Mouse (Mus musculus) embryonic stem cell, embryonic (primary cell): Measurements from ENCODE around the gene Olfr58.
"Not testable (repeated sequence)": the region's sequence is repeated elsewhere in the genome, so short reads cannot be mapped to it uniquely, and the experiment has no call there.

Experiments
- CTCF ChIA-PET, 4 experiments: fragments of 300-600 bp in 2 of 4; fragments of 350-600 bp in 2 of 4; sonication (Branson Sonifier 250); formaldehyde crosslinking; loops; one replicate each; lab custom pipeline; 2022; ENCODE audit warnings: inconsistent platforms in 2 of 4; lab: Charles Lee
- POLR2A ChIA-PET, 4 experiments: fragments of 300-600 bp in 2 of 4; fragments of 350-600 bp in 2 of 4; sonication (Branson Sonifier 250); formaldehyde crosslinking; loops; one replicate each; lab custom pipeline; 2022; ENCODE audit warnings: antibody characterized with exemption in 4 of 4, inconsistent platforms in 1 of 4; lab: Charles Lee

Gene Olfr58

GRCm38 (mm10) chr9:19779983-19780382 is at the start of gene Olfr58:
Gene Olfr58, plus strand, starts transcription at chr9:19780283.
- CTCF ChIA-PET: no interaction called here
- POLR2A ChIA-PET: no interaction called here

- CTCF ChIA-PET: no interaction called here
- POLR2A ChIA-PET: no interaction called here
Observed at GRCm38 (mm10) chr9:19769136-19769535, 10.9 kb upstream of the Olfr58 start.

GRCm38 (mm10) chr9:19769701-19770100 is 10.4 kb upstream of the Olfr58 start:
- ChIA-PET CTCF (no interaction called here), POLR2A (no interaction called here)

GRCm38 (mm10) chr9:19803000-19803399 is 22.9 kb downstream of the Olfr58 start:
- ChIA-PET CTCF (no interaction called here), POLR2A (no interaction called here)

- CTCF ChIA-PET: not testable (repeated sequence)
Observed at GRCm38 (mm10) chr9:19804606-19805005, 24.5 kb downstream of the Olfr58 start, which contains the start of gene Olfr859. Gene Olfr859, plus strand, starts transcription at chr9:19804906.

More at GRCm38 (mm10) chr9:19804606-19805005, 24.5 kb downstream of the Olfr58 start, which contains the start of gene Olfr859:
- POLR2A ChIA-PET: not testable (repeated sequence)
